Mouse (Mus musculus): ENCODE measurements around the gene Wdfy1. TPM values are rescaled to one million over a fixed set of nuclear protein-coding genes. Genes with fewer than 3 reads are reported as not detected.
A peak's percentile ranks its signal among the peaks of the same experiment; 100 is the strongest.

Gene Wdfy1
- polyA plus RNA-seq, 1 experiment from 2014 or later, result 57.5 TPM

DNA sequence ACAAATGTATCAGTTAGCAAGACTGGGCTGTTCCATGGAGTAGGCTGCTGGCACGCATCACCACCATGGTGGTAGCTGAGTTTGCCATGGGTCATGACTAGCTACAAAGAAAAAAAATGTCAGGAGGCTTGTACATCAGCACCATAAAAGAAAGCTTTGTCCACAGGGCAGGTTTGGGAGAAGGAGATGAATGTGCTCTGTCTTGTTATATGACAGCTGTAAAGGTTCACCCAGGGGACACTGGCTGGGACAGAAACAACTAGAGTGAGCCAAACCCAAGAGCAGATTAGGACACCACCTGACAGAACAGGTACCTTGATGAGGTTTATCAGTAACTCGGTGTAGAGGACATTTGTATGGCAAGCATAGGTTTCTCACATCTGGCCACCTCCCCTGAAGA lies 71.3 kb downstream of the Wdfy1 start:
- peaks cover 33% of the 10 kb centered on the region for H3K36me3 ChIP-seq
- no peaks in the 10 kb centered on the region for H3K9me3 ChIP-seq
- H3K27me3 ChIP-seq, result no peaks in the 10 kb centered on the region
- ATAC-seq (ENCODE audit: low FRiP score, low read depth), result no peak
- WGBS, result 90% methylated on average over 2 of the region's 2 CpGs
- no peak overlapping the region for H3K4me3 ChIP-seq
- H3K4me1 ChIP-seq, result no peaks in the 10 kb centered on the region
- H3K27ac ChIP-seq (replicated peaks), result no peak overlapping the region
- H3K4me2 ChIP-seq (replicated peaks), result no peak overlapping the region
- H3K9ac ChIP-seq (replicated peaks), result no peak overlapping the region

DNA sequence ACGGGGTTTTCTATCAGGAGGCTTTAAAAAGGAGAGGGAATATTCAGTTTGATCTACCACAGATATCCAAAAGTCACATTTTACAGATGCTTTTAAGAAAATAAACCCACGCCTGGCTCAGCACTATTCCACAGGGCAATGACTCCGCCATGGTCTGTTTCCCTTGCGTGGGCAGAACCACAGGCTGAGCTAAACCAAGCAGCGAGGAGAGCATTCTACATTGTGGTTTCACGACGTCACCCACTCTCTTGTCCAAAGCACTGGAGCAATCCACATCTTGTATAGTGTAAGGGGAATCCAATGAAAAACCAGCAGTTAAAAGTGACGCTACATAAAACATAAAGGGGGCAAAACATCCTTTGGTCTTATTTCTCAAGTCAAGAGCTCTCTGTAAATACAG lies 72.4 kb downstream of the Wdfy1 start:
- no peak for ATAC-seq (ENCODE audit: low FRiP score, low read depth)
- no peak overlapping the region for H3K27ac ChIP-seq (replicated peaks)
- H3K9me3 ChIP-seq, result no peaks in the 10 kb centered on the region
- H3K4me2 ChIP-seq (replicated peaks), result no peak overlapping the region
- no peak overlapping the region for H3K9ac ChIP-seq (replicated peaks)
- no peaks in the 10 kb centered on the region for H3K4me1 ChIP-seq
- no peaks in the 10 kb centered on the region for H3K27me3 ChIP-seq
- peaks cover 33% of the 10 kb centered on the region for H3K36me3 ChIP-seq
- WGBS, result 91% methylated on average over 8 of the region's 8 CpGs
- no peak overlapping the region for H3K4me3 ChIP-seq

DNA sequence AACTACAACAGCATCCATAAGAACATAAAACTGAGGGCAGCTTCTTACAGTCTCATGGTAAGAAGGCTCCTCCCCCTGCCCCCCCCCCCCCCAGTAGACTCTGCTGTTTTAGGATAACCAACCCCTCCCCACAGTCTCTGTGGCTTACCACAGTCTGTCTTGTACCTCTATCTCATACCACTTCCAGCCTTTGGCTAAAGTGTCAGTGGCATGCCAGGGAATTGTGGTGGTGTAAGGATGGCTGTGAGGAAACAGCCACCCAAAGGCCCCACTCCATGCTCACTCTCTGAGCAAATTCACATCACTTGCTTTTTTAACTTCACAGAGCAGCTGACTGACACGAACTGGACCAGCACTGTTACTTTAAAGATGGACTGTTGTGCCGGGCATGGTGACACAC lies 77.4 kb downstream of the Wdfy1 start:
- Histone ChIP-seq H3K27me3 (no peaks in the 10 kb centered on the region), H3K9me3 (no peaks in the 10 kb centered on the region), H3K36me3 (no peaks in the 10 kb centered on the region), H3K27ac (replicated peaks) (no peak overlapping the region), H3K4me1 (peaks cover 10% of the 10 kb centered on the region; the same call in 1 of the 2 replicates), H3K4me2 (replicated peaks) (no peak overlapping the region), H3K9ac (replicated peaks) (no peak overlapping the region), H3K4me3 (no peak overlapping the region)
- peak; percentile 35; the same call in 1 of the 2 replicates for ATAC-seq (ENCODE audit: low FRiP score, low read depth)
- WGBS, result 88% methylated on average over 2 of the region's 2 CpGs

DNA sequence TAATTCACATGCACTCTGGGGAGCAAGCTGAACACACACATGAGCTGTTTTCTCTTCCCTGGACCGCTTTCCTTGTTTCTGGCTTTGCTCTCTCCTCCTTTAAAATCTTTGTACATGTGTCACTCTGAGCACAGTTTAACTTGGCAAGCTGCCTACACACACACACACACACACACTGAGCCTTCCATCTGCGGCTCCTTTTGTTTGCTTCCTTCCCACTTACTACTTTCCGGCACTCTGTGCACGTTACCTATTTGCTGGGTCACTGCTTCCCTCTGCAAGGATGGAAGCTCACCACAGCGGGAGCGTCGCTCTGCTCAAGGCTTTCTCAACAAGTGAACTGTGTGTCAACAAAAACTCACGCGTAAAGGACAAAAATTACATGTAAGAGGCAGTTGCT lies 78.6 kb downstream of the Wdfy1 start:
- Histone ChIP-seq H3K4me1 (peaks cover 10% of the 10 kb centered on the region; the same call in 1 of the 2 replicates), H3K27ac (replicated peaks) (no peak overlapping the region), H3K4me3 (no peak overlapping the region), H3K4me2 (replicated peaks) (no peak overlapping the region), H3K9ac (replicated peaks) (no peak overlapping the region), H3K36me3 (no peaks in the 10 kb centered on the region), H3K27me3 (no peaks in the 10 kb centered on the region), H3K9me3 (no peaks in the 10 kb centered on the region)
- WGBS, result 40% methylated on average over 9 of the region's 9 CpGs
- peak; percentile 68 for ATAC-seq (ENCODE audit: low FRiP score, low read depth)

DNA sequence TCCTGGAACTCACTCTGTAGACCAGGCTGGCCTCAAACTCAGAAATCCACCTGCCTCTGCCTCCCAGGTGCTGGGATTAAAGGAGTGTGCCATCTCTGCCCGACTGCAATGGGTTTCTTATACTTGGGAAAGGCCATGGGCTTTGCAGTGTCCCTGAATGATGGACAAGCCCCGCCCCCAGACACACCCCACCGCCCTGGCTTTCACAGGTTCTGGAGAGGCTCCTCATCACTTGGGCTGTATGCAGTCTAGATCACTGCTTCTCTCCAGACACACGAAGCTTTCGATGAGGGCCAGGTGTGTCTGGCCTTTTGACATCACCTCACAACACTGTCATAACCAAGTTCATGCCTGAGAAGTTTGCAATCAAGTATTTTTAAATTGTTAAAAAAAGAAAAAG lies 79.0 kb downstream of the Wdfy1 start:
- H3K4me2 ChIP-seq (replicated peaks), result no peak overlapping the region
- no peak overlapping the region for H3K9ac ChIP-seq (replicated peaks)
- H3K27ac ChIP-seq (replicated peaks), result no peak overlapping the region
- peaks cover 10% of the 10 kb centered on the region; the same call in 1 of the 2 replicates for H3K4me1 ChIP-seq
- WGBS, result 70% methylated on average over 5 of the region's 5 CpGs
- no peak overlapping the region for H3K4me3 ChIP-seq
- H3K27me3 ChIP-seq, result no peaks in the 10 kb centered on the region
- H3K9me3 ChIP-seq, result no peaks in the 10 kb centered on the region
- H3K36me3 ChIP-seq, result no peaks in the 10 kb centered on the region
- peak; percentile 47 for ATAC-seq (ENCODE audit: low FRiP score, low read depth)

DNA sequence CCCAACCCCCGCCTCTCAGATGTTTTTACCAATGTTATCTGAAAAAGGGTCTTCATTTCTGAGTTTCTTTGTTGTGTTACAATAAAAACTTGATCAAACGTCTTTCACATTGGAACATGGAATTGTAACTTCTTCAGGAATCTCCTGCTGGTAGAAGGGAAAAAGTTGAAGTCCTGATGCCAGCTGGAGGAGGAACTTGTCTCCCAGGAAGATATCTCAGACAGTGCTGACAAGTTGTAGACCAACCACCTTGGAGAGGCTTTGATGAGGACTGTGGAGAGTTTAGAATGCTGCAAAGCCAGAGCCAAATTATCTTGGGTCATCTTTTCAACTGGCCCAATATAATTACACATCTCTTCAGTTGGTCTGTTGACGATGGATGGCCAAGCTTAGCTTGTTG lies 83.5 kb downstream of the Wdfy1 start:
- Histone ChIP-seq H3K9me3 (peaks cover 3% of the 10 kb centered on the region; the same call in 1 of the 2 replicates), H3K27me3 (no peaks in the 10 kb centered on the region), H3K36me3 (no peaks in the 10 kb centered on the region), H3K9ac (replicated peaks) (no peak overlapping the region), H3K4me3 (no peak overlapping the region), H3K4me1 (0 out of 2 replicates have a peak, but pooled peaks cover 4% of the 10 kb centered on the region), H3K27ac (replicated peaks) (no peak overlapping the region), H3K4me2 (replicated peaks) (no peak overlapping the region)
- no peak for ATAC-seq (ENCODE audit: low FRiP score, low read depth)
- 90% methylated on average over 3 of the region's 3 CpGs for WGBS

DNA sequence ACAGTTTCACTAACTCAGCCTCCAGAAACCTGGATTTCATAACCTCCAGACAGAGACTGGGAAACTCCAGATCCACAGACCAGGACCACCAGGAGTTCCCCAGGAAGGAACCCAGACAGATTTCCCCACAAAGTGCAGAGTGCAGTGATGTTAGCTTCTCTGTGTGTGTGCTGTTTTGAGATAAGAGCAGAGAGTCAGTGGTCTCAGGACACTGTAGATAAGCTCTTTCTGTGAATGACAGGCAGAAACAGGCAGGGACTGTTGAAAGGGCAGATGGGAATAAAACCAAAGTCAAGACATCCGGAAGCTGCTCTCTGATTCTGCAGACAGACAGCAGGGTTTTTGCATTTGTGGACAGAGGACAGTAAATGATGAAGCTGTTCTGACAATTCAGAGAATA lies 88.7 kb downstream of the Wdfy1 start:
- no peaks in the 10 kb centered on the region for H3K4me1 ChIP-seq
- no peak overlapping the region for H3K4me2 ChIP-seq (replicated peaks)
- no peaks in the 10 kb centered on the region for H3K36me3 ChIP-seq
- H3K9ac ChIP-seq (replicated peaks), result no peak overlapping the region
- H3K4me3 ChIP-seq, result no peak overlapping the region
- H3K27ac ChIP-seq (replicated peaks), result no peak overlapping the region
- 92% methylated on average over 1 of the region's 1 CpGs for WGBS
- H3K27me3 ChIP-seq, result no peaks in the 10 kb centered on the region
- peaks cover 3% of the 10 kb centered on the region; the same call in 1 of the 2 replicates for H3K9me3 ChIP-seq
- ATAC-seq (ENCODE audit: low FRiP score, low read depth), result no peak

DNA sequence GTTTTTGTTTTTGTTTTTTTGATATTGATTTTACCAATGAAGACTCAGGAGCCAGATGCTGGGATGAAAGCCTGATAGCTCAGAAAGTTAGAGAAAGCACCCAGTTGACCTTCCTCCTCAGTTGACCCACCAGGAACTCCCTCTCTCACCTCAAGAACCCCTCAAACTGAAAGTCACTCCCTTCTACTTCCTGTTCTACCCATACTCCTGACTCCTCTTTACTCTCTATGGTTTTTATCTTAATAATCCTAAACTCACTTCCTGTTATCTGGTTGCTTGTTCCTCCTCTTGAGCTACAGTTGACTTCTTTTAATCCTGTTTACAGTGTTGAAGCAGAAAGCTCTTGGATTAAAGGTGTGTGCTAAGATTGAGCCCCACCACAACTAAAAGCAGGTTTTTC lies 91.9 kb downstream of the Wdfy1 start:
- Histone ChIP-seq H3K4me3 (no peak overlapping the region), H3K27ac (replicated peaks) (no peak overlapping the region), H3K4me2 (replicated peaks) (no peak overlapping the region), H3K9me3 (peaks cover 3% of the 10 kb centered on the region; the same call in 1 of the 2 replicates), H3K4me1 (no peaks in the 10 kb centered on the region), H3K36me3 (no peaks in the 10 kb centered on the region), H3K27me3 (no peaks in the 10 kb centered on the region), H3K9ac (replicated peaks) (no peak overlapping the region)
- ATAC-seq (ENCODE audit: low FRiP score, low read depth), result no peak

DNA sequence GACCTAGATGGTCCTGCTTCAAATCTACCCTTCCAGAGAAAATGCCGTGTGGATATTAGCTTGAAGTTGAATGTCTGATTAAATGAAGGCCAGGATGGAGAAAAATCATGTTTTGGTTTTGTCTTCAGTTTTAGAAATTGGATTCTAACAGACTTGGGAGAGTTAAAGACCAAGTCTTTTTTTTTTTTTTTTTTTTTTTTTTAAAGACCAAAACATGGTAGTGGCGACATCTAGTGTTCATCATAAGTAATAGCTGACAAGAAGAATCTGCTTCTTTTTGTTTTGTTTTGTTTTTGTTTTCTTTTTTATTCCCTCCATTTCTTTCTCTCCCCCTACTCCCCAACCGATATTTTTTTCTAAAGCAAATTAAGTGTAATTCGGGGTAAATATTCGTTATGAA lies 93.0 kb downstream of the Wdfy1 start:
- Histone ChIP-seq H3K27me3 (no peaks in the 10 kb centered on the region), H3K4me3 (no peak overlapping the region), H3K4me1 (no peaks in the 10 kb centered on the region), H3K9me3 (peaks cover 1% of the 10 kb centered on the region; the same call in 1 of the 2 replicates), H3K4me2 (replicated peaks) (no peak overlapping the region), H3K27ac (replicated peaks) (no peak overlapping the region), H3K36me3 (no peaks in the 10 kb centered on the region), H3K9ac (replicated peaks) (no peak overlapping the region)
- 14% methylated on average over 5 of the region's 5 CpGs for WGBS
- no peak for ATAC-seq (ENCODE audit: low FRiP score, low read depth)

DNA sequence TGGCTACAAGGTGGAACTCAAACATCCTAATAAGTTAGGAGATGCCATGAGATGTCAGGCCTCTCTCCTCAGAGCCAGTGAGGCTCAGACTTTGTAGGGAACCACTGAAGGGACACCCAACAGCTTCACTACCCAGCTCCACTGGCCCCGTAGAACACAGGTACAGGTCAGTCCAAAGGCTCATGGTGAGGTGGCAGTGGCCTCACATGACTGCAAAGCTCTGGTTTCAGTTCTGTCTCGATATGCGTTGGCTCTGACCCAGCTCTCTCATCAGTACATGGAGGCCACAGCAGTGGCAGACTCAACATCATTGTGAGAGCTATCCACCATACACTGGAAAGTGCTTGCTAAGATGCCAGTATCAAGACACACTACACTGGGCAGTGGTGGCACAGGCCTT lies 95.2 kb downstream of the Wdfy1 start:
- no peak for ATAC-seq (ENCODE audit: low FRiP score, low read depth)
- H3K9ac ChIP-seq (replicated peaks), result no peak overlapping the region
- H3K27me3 ChIP-seq, result no peaks in the 10 kb centered on the region
- H3K36me3 ChIP-seq, result no peaks in the 10 kb centered on the region
- no peak overlapping the region for H3K4me3 ChIP-seq
- 91% methylated on average over 3 of the region's 3 CpGs for WGBS
- H3K27ac ChIP-seq (replicated peaks), result no peak overlapping the region
- H3K4me2 ChIP-seq (replicated peaks), result no peak overlapping the region
- no peaks in the 10 kb centered on the region for H3K4me1 ChIP-seq
- no peaks in the 10 kb centered on the region for H3K9me3 ChIP-seq

DNA sequence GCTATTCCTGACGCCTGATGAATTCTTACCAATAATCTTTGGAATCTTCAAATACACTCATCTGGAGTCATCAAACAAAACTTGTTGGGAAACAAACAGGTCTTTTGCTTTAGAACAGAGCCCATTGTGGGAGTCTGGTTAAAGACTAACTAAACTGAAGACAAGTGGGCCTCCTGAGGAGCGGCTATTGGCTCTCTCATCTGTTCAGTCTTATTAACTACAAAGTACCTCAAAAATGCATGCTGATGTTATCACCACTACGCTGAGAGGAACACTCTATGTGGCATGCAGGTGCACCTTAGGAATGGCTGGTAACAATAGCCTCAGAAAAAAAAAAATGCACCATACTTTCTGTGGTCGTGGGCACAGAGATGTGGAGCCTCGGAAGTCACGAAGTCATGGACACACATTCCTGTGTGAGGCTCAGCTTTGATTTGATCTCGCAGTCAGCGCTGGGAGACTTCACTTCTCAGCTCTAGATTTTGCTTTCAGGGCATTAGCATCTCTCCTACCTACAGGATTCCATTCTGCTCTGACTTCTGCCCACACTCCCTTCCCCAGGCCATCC lies 97.7 kb downstream of the Wdfy1 start:
- no peak for ATAC-seq (ENCODE audit: low FRiP score, low read depth)
- Histone ChIP-seq H3K27ac (replicated peaks) (no peak overlapping the region), H3K9ac (replicated peaks) (no peak overlapping the region), H3K36me3 (no peaks in the 10 kb centered on the region), H3K4me2 (replicated peaks) (no peak overlapping the region), H3K9me3 (no peaks in the 10 kb centered on the region), H3K27me3 (peaks cover 11% of the 10 kb centered on the region), H3K4me1 (no peaks in the 10 kb centered on the region), H3K4me3 (no peak overlapping the region)
- WGBS, result 80% methylated on average over 8 of the region's 8 CpGs

DNA sequence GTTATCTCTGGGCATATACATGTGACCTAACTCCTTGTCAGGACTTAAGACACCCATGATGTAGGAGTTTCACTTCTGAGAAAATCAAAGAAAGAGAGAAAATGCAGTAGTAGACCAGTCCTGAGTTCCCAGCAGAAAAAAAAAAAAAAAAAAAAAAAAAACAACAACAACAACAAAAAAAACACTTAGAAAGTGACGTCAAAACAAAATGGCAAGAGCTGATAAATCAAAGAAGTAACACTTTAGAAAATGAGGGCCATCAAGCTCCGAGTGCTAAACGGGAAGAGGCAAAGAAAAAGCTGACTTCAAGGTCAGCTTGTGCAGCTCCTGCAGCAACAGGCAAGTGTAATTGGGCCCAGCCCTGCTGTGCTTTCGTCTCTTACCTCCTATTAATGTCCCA lies 100.2 kb downstream of the Wdfy1 start:
- H3K4me2 ChIP-seq (replicated peaks), result no peak overlapping the region
- peaks cover 35% of the 10 kb centered on the region for H3K27me3 ChIP-seq
- peaks cover 16% of the 10 kb centered on the region for H3K4me1 ChIP-seq
- no peaks in the 10 kb centered on the region for H3K9me3 ChIP-seq
- no peak overlapping the region for H3K9ac ChIP-seq (replicated peaks)
- H3K4me3 ChIP-seq, result no peak overlapping the region
- H3K27ac ChIP-seq (replicated peaks), result no peak overlapping the region
- WGBS, result 81% methylated on average over 4 of the region's 4 CpGs
- ATAC-seq (ENCODE audit: low FRiP score, low read depth), result no peak
- H3K36me3 ChIP-seq, result no peaks in the 10 kb centered on the region
